Mouse (Mus musculus): Measurements from ENCODE around the gene Ms4a4b.
"Not testable (repeated sequence)": the region's sequence is repeated elsewhere in the genome, so short reads cannot be mapped to it uniquely, and the experiment has no call there.

The Ms4a4b gene

GRCm38 (mm10) chr19:11486599-11486998 lies 43.2 kb downstream of the Ms4a4b start:
- no peak for DNase-seq (ENCODE audit: low read depth, low spot score)

GRCm38 (mm10) chr19:11491406-11492189 lies 48.2 kb downstream of the Ms4a4b start:
- DNase-seq (ENCODE audit: low read depth, low spot score) = no peak

GRCm38 (mm10) chr19:11492671-11493070 lies 49.3 kb downstream of the Ms4a4b start:
- no peak for DNase-seq (ENCODE audit: low read depth, low spot score)

- no peak for DNase-seq (ENCODE audit: low read depth, low spot score)
Observed at GRCm38 (mm10) chr19:11494519-11494918, 51.2 kb downstream of the Ms4a4b start.

GRCm38 (mm10) chr19:11496361-11496760 lies 53.0 kb downstream of the Ms4a4b start:
- no peak for DNase-seq (ENCODE audit: low read depth, low spot score)

- DNase-seq (ENCODE audit: low read depth, low spot score) = not testable (repeated sequence)
Observed at GRCm38 (mm10) chr19:11497300-11497699, 53.9 kb downstream of the Ms4a4b start.

- DNase-seq (ENCODE audit: low read depth, low spot score) = no peak
Observed at GRCm38 (mm10) chr19:11500796-11501195, 57.4 kb downstream of the Ms4a4b start.

GRCm38 (mm10) chr19:11501326-11501725 lies 58.0 kb downstream of the Ms4a4b start:
- DNase-seq (ENCODE audit: low read depth, low spot score) = no peak

- no peak for DNase-seq (ENCODE audit: low read depth, low spot score)
Observed at GRCm38 (mm10) chr19:11504857-11505256, 61.5 kb downstream of the Ms4a4b start.

- DNase-seq (ENCODE audit: low read depth, low spot score) = no peak
Observed at GRCm38 (mm10) chr19:11513458-11513857, 70.1 kb downstream of the Ms4a4b start.

GRCm38 (mm10) chr19:11516246-11516645 lies 72.9 kb downstream of the Ms4a4b start, which contains the start of gene Ms4a6b:
Ms4a6b (plus strand) TSS chr19:11516512.
- no peak for DNase-seq (ENCODE audit: low read depth, low spot score)

Data from brain, embryonic 18.5 days (tissue).